Mouse (Mus musculus): Measurements from ENCODE around the gene Oas2.
"Not testable (repeated sequence)": the region's sequence is repeated elsewhere in the genome, so short reads cannot be mapped to it uniquely, and the experiment has no call there.

The Oas2 gene

GRCm38 (mm10) chr5:120749688-120750087, at the start of gene Oas2:
Gene Oas2, minus strand, starts transcription at chr5:120749853.
- no peak for DNase-seq (ENCODE audit: low spot score)

- DNase-seq (ENCODE audit: low spot score), result not testable (repeated sequence)
Measured at GRCm38 (mm10) chr5:120798943-120799342, 49.3 kb upstream of the Oas2 start.

- DNase-seq (ENCODE audit: low spot score), result not testable (repeated sequence)
Measured at GRCm38 (mm10) chr5:120798147-120798546, 48.5 kb upstream of the Oas2 start.

GRCm38 (mm10) chr5:120795480-120796034, 45.9 kb upstream of the Oas2 start, which contains the start of gene Oas1e:
Gene Oas1e, minus strand, starts transcription at chr5:120795530.
- DNase-seq (ENCODE audit: low spot score), result not testable (repeated sequence)

GRCm38 (mm10) chr5:120793043-120793442, 43.4 kb upstream of the Oas2 start:
- peak; percentile 48 for DNase-seq (ENCODE audit: low spot score)

- no peak for DNase-seq (ENCODE audit: low spot score)
Measured at GRCm38 (mm10) chr5:120787042-120787441, 37.4 kb upstream of the Oas2 start.

- no peak for DNase-seq (ENCODE audit: low spot score)
Measured at GRCm38 (mm10) chr5:120782446-120782845, 32.8 kb upstream of the Oas2 start.

- no peak for DNase-seq (ENCODE audit: low spot score)
Measured at GRCm38 (mm10) chr5:120781646-120782045, 32.0 kb upstream of the Oas2 start.

GRCm38 (mm10) chr5:120779922-120780321, 30.3 kb upstream of the Oas2 start:
- no peak for DNase-seq (ENCODE audit: low spot score)

GRCm38 (mm10) chr5:120778941-120779340, 29.3 kb upstream of the Oas2 start:
- no peak for DNase-seq (ENCODE audit: low spot score)

- no peak for DNase-seq (ENCODE audit: low spot score)
Measured at GRCm38 (mm10) chr5:120777478-120777877, 27.8 kb upstream of the Oas2 start, which contains the start of gene Oas3. Gene Oas3, minus strand, starts transcription at chr5:120777661.

GRCm38 (mm10) chr5:120776801-120777200, 27.1 kb upstream of the Oas2 start:
- DNase-seq (ENCODE audit: low spot score), result no peak

GRCm38 (mm10) chr5:120775287-120775985, 25.8 kb upstream of the Oas2 start:
- no peak for DNase-seq (ENCODE audit: low spot score)

- DNase-seq (ENCODE audit: low spot score), result no peak
Measured at GRCm38 (mm10) chr5:120769396-120769795, 19.7 kb upstream of the Oas2 start.

- no peak for DNase-seq (ENCODE audit: low spot score)
Measured at GRCm38 (mm10) chr5:120765010-120765409, 15.4 kb upstream of the Oas2 start.

GRCm38 (mm10) chr5:120761901-120762300, 12.2 kb upstream of the Oas2 start:
- no peak for DNase-seq (ENCODE audit: low spot score)

GRCm38 (mm10) chr5:120754215-120754614, 4.6 kb upstream of the Oas2 start:
- DNase-seq (ENCODE audit: low spot score), result no peak

GRCm38 (mm10) chr5:120752786-120753185, 3.1 kb upstream of the Oas2 start:
- no peak for DNase-seq (ENCODE audit: low spot score)

- no peak for DNase-seq (ENCODE audit: low spot score)
Measured at GRCm38 (mm10) chr5:120751206-120751605, 1.6 kb upstream of the Oas2 start.

GRCm38 (mm10) chr5:120746451-120746850, 3.2 kb downstream of the Oas2 start:
- DNase-seq (ENCODE audit: low spot score), result peak; percentile 63

GRCm38 (mm10) chr5:120742125-120742524, 7.5 kb downstream of the Oas2 start:
- DNase-seq (ENCODE audit: low spot score), result peak; percentile 20

GRCm38 (mm10) chr5:120734380-120734990, 15.2 kb downstream of the Oas2 start:
- no peak for DNase-seq (ENCODE audit: low spot score)

- DNase-seq (ENCODE audit: low spot score), result no peak
Measured at GRCm38 (mm10) chr5:120733696-120734095, 16.0 kb downstream of the Oas2 start.
